Mouse (Mus musculus): ENCODE results near the gene Gm11273. TPM values are rescaled to one million over a fixed set of nuclear protein-coding genes. Genes with fewer than 3 reads are reported as not detected.
"Not testable (repeated sequence)": the region's sequence is repeated elsewhere in the genome, so short reads cannot be mapped to it uniquely, and the experiment has no call there.

The Gm11273 gene
- polyA plus RNA-seq, 1 experiment from 2014 or later: 32.6 TPM

DNA sequence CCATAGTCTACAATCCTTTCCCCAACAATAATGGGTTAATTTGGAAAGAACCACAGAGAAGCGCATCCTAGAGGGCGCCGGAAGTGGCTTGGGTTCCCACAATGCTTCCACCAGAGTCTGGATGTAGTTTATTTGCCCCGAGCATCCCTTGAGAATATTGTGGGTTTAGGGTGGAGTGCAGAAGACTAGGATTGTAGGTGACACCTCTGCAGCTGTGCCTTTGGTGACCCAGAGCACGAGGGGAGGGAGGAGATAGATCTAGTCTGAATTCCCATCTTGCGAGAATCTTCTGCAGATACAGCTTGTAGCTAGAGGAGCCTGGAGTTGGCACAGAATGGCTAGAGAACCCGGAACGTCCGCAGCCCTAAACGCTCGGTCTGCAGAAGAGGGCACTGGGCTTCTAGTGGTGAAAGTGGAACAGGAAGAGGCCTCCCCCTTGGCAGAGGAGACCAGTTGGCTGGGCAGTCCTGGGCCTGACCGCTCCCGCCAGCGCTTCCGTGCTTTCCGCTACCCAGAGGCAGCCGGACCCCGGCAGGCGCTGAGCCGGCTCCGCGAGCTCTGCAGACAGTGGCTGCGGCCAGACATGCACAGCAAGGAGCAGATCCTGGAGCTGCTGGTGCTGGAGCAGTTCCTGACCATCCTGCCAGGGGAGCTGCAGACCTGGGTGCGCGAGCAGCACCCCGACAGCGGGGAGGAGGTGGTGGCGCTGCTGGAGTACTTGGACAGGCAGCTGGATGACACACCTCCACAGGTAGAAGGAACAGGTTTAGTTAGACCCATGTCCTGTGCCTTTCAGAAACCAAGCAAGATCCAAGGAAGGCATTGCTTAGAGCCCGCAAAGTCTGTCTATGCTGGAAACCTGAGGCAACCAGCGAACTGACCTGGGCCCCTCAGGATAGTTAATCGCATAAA, 22.2 kb downstream of the Gm11273 start, which contains the start of the genes Zkscan4 and Gm10065:
Zkscan4 (plus strand) TSS at position 149 of the 912 bp plus-strand sequence.
Gm10065 (minus strand) TSS at position 683 of the 912 bp plus-strand sequence.
- Histone ChIP-seq H3K4me2 (peak within 1 kb of the TSS; percentile 66), H3K4me3 (replicated peaks) (peak within 1 kb of the TSS; percentile 57), H3K9ac (peak within 1 kb of the TSS; percentile 46), H3K27ac (peak within 1 kb of the TSS; percentile 89)
- H3K9me3 ChIP-seq; H3K4me1 ChIP-seq; H3K36me3 ChIP-seq; H3K27me3 ChIP-seq (replicated peaks): not testable (repeated sequence)
- 4% methylated on average over 30 of the region's 31 CpGs for WGBS
- peak; percentile 73 for ATAC-seq (ENCODE audit: insufficient read depth, low FRiP score, low read depth)

DNA sequence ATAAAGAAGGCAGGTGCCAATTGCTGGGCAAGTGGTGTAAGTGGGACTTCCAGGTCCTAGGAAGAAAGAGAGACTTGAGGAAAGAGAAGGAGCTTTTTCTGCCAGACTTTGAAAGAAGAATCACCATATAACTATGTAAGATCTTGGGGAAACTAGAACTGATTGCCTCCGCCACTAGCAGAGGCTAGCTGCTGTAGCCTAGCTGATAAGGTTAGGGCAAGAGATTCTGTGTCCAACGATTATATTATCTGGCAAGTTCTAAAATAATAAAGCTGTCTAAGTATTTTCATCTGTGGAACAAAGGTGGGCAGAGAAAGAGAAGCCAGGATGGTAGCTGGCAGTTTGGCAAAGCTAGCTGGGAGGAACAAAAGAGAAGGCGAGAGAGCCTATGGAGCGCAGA, 28.8 kb downstream of the Gm11273 start:
- Histone ChIP-seq H3K36me3 (no peaks in the 10 kb centered on the region), H3K4me1 (no peaks in the 10 kb centered on the region), H3K9ac (no peak overlapping the region), H3K27ac (no peak overlapping the region), H3K4me3 (replicated peaks) (no peak overlapping the region), H3K9me3 (no peaks in the 10 kb centered on the region), H3K4me2 (no peak overlapping the region), H3K27me3 (replicated peaks) (0 out of 2 replicates have a peak, but pooled peaks cover 3% of the 10 kb centered on the region)
- 32% methylated on average over 4 of the region's 4 CpGs for WGBS
- no peak for ATAC-seq (ENCODE audit: insufficient read depth, low FRiP score, low read depth)

GRCm38 (mm10) chr13:21469097-21469496, 32.1 kb downstream of the Gm11273 start:
- ATAC-seq (ENCODE audit: insufficient read depth, low FRiP score, low read depth): no peak
- Histone ChIP-seq H3K27ac (no peak overlapping the region), H3K4me1 (no peaks in the 10 kb centered on the region), H3K4me2 (peak overlapping the region; percentile 96; the same call in 1 of the 2 replicates), H3K27me3 (replicated peaks) (0 out of 2 replicates have a peak, but pooled peaks cover 3% of the 10 kb centered on the region), H3K4me3 (replicated peaks) (peak overlapping the region; percentile 66; the same call in 1 of the 2 replicates), H3K36me3 (no peaks in the 10 kb centered on the region), H3K9me3 (no peaks in the 10 kb centered on the region), H3K9ac (no peak overlapping the region)
- WGBS: 32% methylated on average over 9 of the region's 9 CpGs

DNA sequence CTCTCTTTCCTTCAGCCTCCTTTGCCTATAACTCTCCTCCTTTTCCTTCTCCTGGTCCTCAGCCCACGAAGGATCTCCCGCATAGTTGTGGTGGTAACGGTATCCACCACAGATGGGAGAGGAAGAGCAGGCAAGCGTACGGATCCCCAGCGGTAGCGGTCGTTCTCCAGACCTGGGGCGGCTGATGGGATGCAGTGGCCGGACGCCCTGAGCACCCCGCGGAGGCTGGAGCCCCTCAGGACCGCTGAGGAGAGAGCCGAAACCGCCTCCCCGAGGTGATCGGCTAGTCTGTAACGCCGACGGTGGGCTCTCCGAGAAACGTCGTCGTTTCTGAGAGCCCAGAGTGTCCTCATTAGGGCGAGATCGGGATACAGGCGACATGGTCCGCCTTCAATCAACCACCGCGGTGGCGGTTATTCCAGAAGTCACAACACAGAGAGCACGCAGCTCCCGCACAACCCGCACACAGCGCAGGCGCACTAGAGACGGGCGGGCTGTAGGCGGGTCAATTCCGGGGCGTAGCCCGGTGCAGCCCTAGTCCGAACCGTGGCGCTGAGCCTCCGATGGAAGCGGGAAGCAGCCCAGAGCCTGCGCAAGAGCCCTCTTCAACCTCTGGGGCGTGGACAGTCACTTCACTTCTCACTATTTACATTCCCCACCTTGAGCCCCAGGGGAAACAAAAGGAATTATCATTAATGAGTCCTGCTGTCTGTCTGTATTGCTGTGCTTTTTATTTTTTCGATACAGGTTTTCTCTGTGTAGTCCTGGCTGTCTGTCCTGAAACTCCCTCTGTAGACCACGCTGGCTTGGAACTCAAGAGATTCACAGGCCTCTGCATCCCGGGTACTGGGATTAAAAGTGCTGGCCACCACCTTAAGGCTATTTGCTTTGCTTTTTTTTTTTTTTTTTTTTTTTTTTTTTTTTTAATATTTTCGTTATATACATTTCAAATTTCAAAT, 32.9 kb downstream of the Gm11273 start, which contains the start of gene Nkapl:
Nkapl (minus strand) TSS at position 449 of the 959 bp plus-strand sequence.
- Histone ChIP-seq H3K4me1 (no peaks in the 10 kb centered on the region), H3K36me3 (no peaks in the 10 kb centered on the region), H3K4me3 (replicated peaks) (peak within 1 kb of the TSS; percentile 66), H3K27me3 (replicated peaks) (0 out of 2 replicates have a peak, but pooled peaks cover 3% of the 10 kb centered on the region), H3K27ac (peak within 1 kb of the TSS; percentile 38; the same call in 1 of the 2 replicates), H3K9me3 (no peaks in the 10 kb centered on the region), H3K9ac (peak within 1 kb of the TSS; percentile 60), H3K4me2 (peak within 1 kb of the TSS; percentile 96)
- under 1% methylated on average over 53 of the region's 54 CpGs for WGBS
- ATAC-seq (ENCODE audit: insufficient read depth, low FRiP score, low read depth): peak; percentile 100

- Histone ChIP-seq H3K9ac (no peak overlapping the region), H3K27ac (no peak overlapping the region), H3K4me2 (no peak overlapping the region), H3K36me3 (no peaks in the 10 kb centered on the region), H3K4me3 (replicated peaks) (no peak overlapping the region), H3K4me1 (no peaks in the 10 kb centered on the region), H3K9me3 (no peaks in the 10 kb centered on the region), H3K27me3 (replicated peaks) (0 out of 2 replicates have a peak, but pooled peaks cover 3% of the 10 kb centered on the region)
- 82% methylated on average over 10 of the region's 10 CpGs for WGBS
- ATAC-seq (ENCODE audit: insufficient read depth, low FRiP score, low read depth): no peak
These were observed 33.9 kb downstream of the Gm11273 start for GRCm38 (mm10) chr13:21467336-21467735.

- not testable (repeated sequence) for H3K4me1 ChIP-seq; H3K27ac ChIP-seq; H3K27me3 ChIP-seq (replicated peaks); H3K4me2 ChIP-seq; H3K9ac ChIP-seq; ATAC-seq (ENCODE audit: insufficient read depth, low FRiP score, low read depth); H3K9me3 ChIP-seq; H3K4me3 ChIP-seq (replicated peaks); H3K36me3 ChIP-seq
- WGBS: 47% methylated on average over 9 of the region's 9 CpGs
These were observed 38.7 kb downstream of the Gm11273 start for GRCm38 (mm10) chr13:21462516-21462915.

DNA sequence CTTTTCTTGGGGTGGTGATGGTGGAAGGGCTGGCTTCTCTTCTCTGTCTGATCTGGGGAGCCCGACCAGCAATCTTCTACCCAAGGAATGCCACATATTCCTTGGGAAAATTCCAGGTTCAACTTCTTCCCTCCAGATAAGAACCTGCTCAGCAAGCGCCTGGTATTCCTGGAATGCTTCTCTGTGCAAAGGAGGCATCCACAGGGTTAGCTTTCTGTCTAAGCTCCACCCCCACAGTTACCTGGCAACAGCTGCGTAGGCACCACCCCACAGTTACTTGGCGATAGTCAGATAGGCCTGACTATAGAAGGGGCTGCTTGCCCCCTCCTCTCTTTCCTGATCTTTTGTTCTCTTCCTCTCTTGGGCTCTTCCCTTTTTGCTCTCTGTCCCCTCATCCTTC, 44.9 kb downstream of the Gm11273 start:
- H3K36me3 ChIP-seq: no peaks in the 10 kb centered on the region
- H3K9me3 ChIP-seq: no peaks in the 10 kb centered on the region
- H3K27me3 ChIP-seq (replicated peaks): no peaks in the 10 kb centered on the region
- H3K27ac ChIP-seq: no peak overlapping the region
- WGBS: 8% methylated on average over 4 of the region's 4 CpGs
- H3K4me1 ChIP-seq: peaks cover 6% of the 10 kb centered on the region; the same call in 1 of the 2 replicates
- H3K4me3 ChIP-seq (replicated peaks): no peak overlapping the region
- ATAC-seq (ENCODE audit: insufficient read depth, low FRiP score, low read depth): peak; percentile 74; the same call in 1 of the 2 replicates
- no peak overlapping the region for H3K4me2 ChIP-seq
- no peak overlapping the region for H3K9ac ChIP-seq

DNA sequence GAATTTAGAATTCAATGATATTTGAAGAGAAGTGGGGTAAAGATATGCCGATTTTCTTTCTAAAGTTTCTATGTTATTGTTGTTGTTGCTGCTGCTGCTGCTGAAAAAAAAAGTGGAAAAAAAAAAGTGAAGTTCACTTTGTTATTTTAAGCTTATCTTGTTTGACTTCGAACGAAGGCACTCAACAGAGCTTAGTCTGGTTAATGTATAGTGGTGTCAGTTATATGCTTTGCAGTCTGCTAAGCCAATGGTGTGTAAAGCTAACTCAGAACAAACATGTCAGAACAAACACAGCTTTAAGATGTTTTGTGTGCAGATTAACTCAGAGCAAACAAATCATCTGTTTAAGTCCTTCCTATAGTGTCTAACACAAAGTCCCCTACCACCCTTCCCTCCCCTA, 47.1 kb downstream of the Gm11273 start:
- peaks cover 6% of the 10 kb centered on the region; the same call in 1 of the 2 replicates for H3K4me1 ChIP-seq
- no peaks in the 10 kb centered on the region for H3K36me3 ChIP-seq
- H3K9ac ChIP-seq: no peak overlapping the region
- peak; percentile 61; the same call in 1 of the 2 replicates for ATAC-seq (ENCODE audit: insufficient read depth, low FRiP score, low read depth)
- peak overlapping the region; percentile 85; the same call in 1 of the 2 replicates for H3K27ac ChIP-seq
- H3K27me3 ChIP-seq (replicated peaks): no peaks in the 10 kb centered on the region
- H3K4me3 ChIP-seq (replicated peaks): no peak overlapping the region
- WGBS: 46% methylated on average over 3 of the region's 3 CpGs
- H3K4me2 ChIP-seq: peak overlapping the region; percentile 48
- H3K9me3 ChIP-seq: no peaks in the 10 kb centered on the region

- H3K9me3 ChIP-seq: no peaks in the 10 kb centered on the region
- no peaks in the 10 kb centered on the region for H3K36me3 ChIP-seq
- H3K4me3 ChIP-seq (replicated peaks): peak within 1 kb of the TSS; percentile 74
- H3K4me1 ChIP-seq: peaks cover 6% of the 10 kb centered on the region; the same call in 1 of the 2 replicates
- H3K27ac ChIP-seq: peak within 1 kb of the TSS; percentile 85
- H3K27me3 ChIP-seq (replicated peaks): no peaks in the 10 kb centered on the region
- H3K9ac ChIP-seq: peak within 1 kb of the TSS; percentile 55
- peak; percentile 85; the same call in 1 of the 2 replicates for ATAC-seq (ENCODE audit: insufficient read depth, low FRiP score, low read depth)
- peak within 1 kb of the TSS; percentile 48 for H3K4me2 ChIP-seq
- under 1% methylated on average over 23 of the region's 23 CpGs for WGBS
These were observed 47.8 kb downstream of the Gm11273 start, which contains the start of gene Zscan26 for GRCm38 (mm10) chr13:21453449-21453848. Gene Zscan26 (minus strand): TSS chr13:21453730.

GRCm38 (mm10) chr13:21453042-21453441, 48.2 kb downstream of the Gm11273 start:
- no peak for ATAC-seq (ENCODE audit: insufficient read depth, low FRiP score, low read depth)
- 2% methylated on average over 13 of the region's 13 CpGs for WGBS

More at GRCm38 (mm10) chr13:21453042-21453441, 48.2 kb downstream of the Gm11273 start:
- Histone ChIP-seq H3K9ac (peak overlapping the region; percentile 55; the same call in 1 of the 2 replicates), H3K36me3 (peaks cover 1% of the 10 kb centered on the region), H3K4me3 (replicated peaks) (peak overlapping the region; percentile 74), H3K27ac (peak overlapping the region; percentile 85), H3K27me3 (replicated peaks) (no peaks in the 10 kb centered on the region), H3K4me2 (peak overlapping the region; percentile 48), H3K9me3 (no peaks in the 10 kb centered on the region), H3K4me1 (peaks cover 6% of the 10 kb centered on the region; the same call in 1 of the 2 replicates)
